Mouse (Mus musculus) urinary bladder, postnatal 14 days (tissue): ENCODE data around the gene Tent4a.
A peak's percentile ranks its signal among the peaks of the same experiment; 100 is the strongest.

Experiments used
- DNase-seq: peaks from one replicate; pipeline ENCODE4 v3.0.0; 2021; ENCODE audit warnings: low spot score

Gene Tent4a

GRCm38 (mm10) chr13:69478703-69479102 lies 55.7 kb downstream of the Tent4a start:
- DNase-seq, result no peak

GRCm38 (mm10) chr13:69460635-69461465 lies 73.6 kb downstream of the Tent4a start:
- peak; percentile 35 for DNase-seq

GRCm38 (mm10) chr13:69459657-69460458 lies 74.6 kb downstream of the Tent4a start:
- peak; percentile 46 for DNase-seq

GRCm38 (mm10) chr13:69458891-69459290 lies 75.5 kb downstream of the Tent4a start:
- DNase-seq, result no peak

GRCm38 (mm10) chr13:69458461-69458860 lies 76.0 kb downstream of the Tent4a start:
- DNase-seq, result no peak

GRCm38 (mm10) chr13:69457105-69457504 lies 77.3 kb downstream of the Tent4a start:
- no peak for DNase-seq

GRCm38 (mm10) chr13:69456641-69457040 lies 77.8 kb downstream of the Tent4a start:
- no peak for DNase-seq

GRCm38 (mm10) chr13:69455476-69456175 lies 78.8 kb downstream of the Tent4a start:
- DNase-seq, result no peak
